Mouse (Mus musculus) E14TG2a.4 (cell line): Measurements from ENCODE around the gene Ksr1.

ENCODE experiments used
- CTCF ChIP-seq: conservative IDR thresholded peaks from 2 replicates; pipeline ENCODE4 v1.5.1; 2014; ENCODE audit warnings: low read length
- NANOG ChIP-seq: IDR thresholded peaks from 2 replicates; pipeline ENCODE4 v1.6.1; 2014; ENCODE audit warnings: borderline replicate concordance, low read length, mixed read lengths
- POU5F1 ChIP-seq: IDR thresholded peaks from 2 replicates; pipeline ENCODE4 v1.6.1; 2014; ENCODE audit warnings: low read length, borderline replicate concordance

DNA sequence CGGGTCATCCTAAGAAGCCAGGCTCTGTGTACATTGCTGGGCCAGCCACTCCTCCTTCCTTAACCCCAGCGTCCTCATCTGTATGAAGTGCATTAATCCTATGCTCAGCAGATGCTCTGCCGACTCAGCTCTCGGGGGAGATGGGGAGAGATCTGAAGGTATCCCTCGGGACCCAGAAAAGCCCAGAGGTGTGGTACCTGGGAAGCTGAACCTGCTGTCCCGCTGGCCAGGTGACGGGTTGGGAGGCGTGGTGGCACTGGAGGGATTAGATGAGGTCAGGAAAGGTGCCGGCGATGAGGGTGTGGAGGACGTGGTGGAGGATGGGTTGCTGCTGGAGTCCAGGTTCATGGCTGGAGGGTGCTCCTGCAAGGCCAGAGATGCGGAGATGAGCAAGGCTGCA lies 113.2 kb downstream of the Ksr1 start:
- TF ChIP-seq CTCF (no peak), NANOG (no peak), POU5F1 (no peak)
